Mouse (Mus musculus): ENCODE measurements around the gene Tmem242. TPM values are rescaled to one million over a fixed set of nuclear protein-coding genes. Genes with fewer than 3 reads are reported as not detected.
"Not testable (repeated sequence)": the region's sequence is repeated elsewhere in the genome, so short reads cannot be mapped to it uniquely, and the experiment has no call there.

The Tmem242 gene
- polyA plus RNA-seq, 1 experiment = 67.8 TPM

DNA sequence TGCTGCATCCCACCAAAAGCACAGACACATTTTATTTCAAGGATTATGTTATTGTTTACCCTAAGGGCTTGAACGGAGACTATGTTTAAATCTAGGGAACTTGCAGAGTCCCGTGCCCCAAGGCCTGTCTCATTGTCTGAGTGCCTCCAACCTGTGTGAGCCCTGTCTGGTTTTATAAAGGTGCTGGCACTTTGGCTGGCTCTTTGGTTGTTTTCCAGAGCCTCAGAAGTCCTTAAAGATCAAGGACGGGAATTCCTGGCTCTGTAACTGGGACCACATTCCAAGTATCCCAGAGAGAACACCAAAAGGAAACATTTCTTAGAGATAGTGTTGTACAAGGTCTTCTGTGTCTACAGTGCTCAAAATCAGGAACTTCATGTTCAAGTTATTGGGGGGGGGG, 3.2 kb upstream of the Tmem242 start:
- Histone ChIP-seq H3K36me3 (ENCODE audit: control insufficient read depth, insufficient read depth) (peaks cover 3% of the 10 kb centered on the region), H3ac (ENCODE audit: control insufficient read depth, insufficient read length, low read depth) (no peak overlapping the region), H3K27me3 (ENCODE audit: control insufficient read depth, insufficient read depth, insufficient read length) (peaks cover 6% of the 10 kb centered on the region), H3K79me3 (ENCODE audit: low read depth) (peaks cover 8% of the 10 kb centered on the region), H3K4me3 (ENCODE audit: insufficient read depth, poor library complexity, severe bottlenecking) (no peak overlapping the region), H3K79me2 (ENCODE audit: control insufficient read depth, insufficient read depth) (peaks cover 18% of the 10 kb centered on the region)
- TF ChIP-seq CTCF (IDR thresholded peaks at IDR 0.05; ENCODE audit: control insufficient read depth, insufficient read depth, insufficient read length) (no peak), MAX (IDR thresholded peaks at IDR 0.05) (no peak), MYOG (IDR thresholded peaks at IDR 0.05; ENCODE audit: control insufficient read depth, extremely low read depth, insufficient read length) (no peak), CEBPB (IDR thresholded peaks at IDR 0.05; ENCODE audit: low read depth) (no peak), FOSL1 (IDR thresholded peaks at IDR 0.05; ENCODE audit: insufficient read depth, low read length, poor library complexity, severe bottlenecking) (no peak), MYOD1 (IDR thresholded peaks at IDR 0.05; ENCODE audit: control insufficient read depth, insufficient read length, low read depth) (no peak), USF1 (IDR thresholded peaks at IDR 0.05; ENCODE audit: low read depth) (no peak)

DNA sequence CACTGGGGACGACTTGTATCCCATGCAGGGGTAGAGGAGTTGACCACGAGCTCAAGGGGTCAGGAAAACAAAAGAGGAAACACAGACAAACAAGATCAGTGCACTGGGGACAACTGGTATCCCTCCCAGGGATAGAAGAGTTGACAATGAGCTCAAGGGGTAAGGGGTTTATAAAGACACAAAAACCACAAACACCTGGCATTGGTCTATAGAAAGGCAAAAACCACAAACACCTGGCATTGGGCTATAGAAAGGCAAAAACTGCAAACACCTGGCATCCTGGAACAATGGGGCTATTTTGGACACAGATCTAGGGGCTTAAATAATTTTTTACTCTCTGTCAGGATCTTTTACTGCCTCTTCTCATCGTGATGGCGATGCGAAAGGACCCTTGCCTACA, 2.3 kb upstream of the Tmem242 start:
- H3K79me3 ChIP-seq (ENCODE audit: low read depth) = peaks cover 12% of the 10 kb centered on the region
- peaks cover 25% of the 10 kb centered on the region for H3K79me2 ChIP-seq (ENCODE audit: control insufficient read depth, insufficient read depth)
- not testable (repeated sequence) for H3K27me3 ChIP-seq (ENCODE audit: control insufficient read depth, insufficient read depth, insufficient read length); H3K4me3 ChIP-seq (ENCODE audit: insufficient read depth, poor library complexity, severe bottlenecking); H3ac ChIP-seq (ENCODE audit: control insufficient read depth, insufficient read length, low read depth)
- H3K36me3 ChIP-seq (ENCODE audit: control insufficient read depth, insufficient read depth) = peaks cover 11% of the 10 kb centered on the region

GRCm38 (mm10) chr17:5439831-5440158, 264 bp downstream of the Tmem242 start:
- Histone ChIP-seq H3K79me3 (ENCODE audit: low read depth) (peaks cover 12% of the 10 kb centered on the region), H3K79me2 (ENCODE audit: control insufficient read depth, insufficient read depth) (peaks cover 28% of the 10 kb centered on the region), H3K27me3 (ENCODE audit: control insufficient read depth, insufficient read depth, insufficient read length) (no peaks in the 10 kb centered on the region), H3K36me3 (ENCODE audit: control insufficient read depth, insufficient read depth) (peaks cover 14% of the 10 kb centered on the region), H3K4me3 (ENCODE audit: insufficient read depth, poor library complexity, severe bottlenecking) (peak overlapping the region; percentile 85), H3ac (ENCODE audit: control insufficient read depth, insufficient read length, low read depth) (peak overlapping the region; percentile 62)
- TF ChIP-seq CEBPB (IDR thresholded peaks at IDR 0.05; ENCODE audit: low read depth) = no peak
- TF ChIP-seq USF1 (IDR thresholded peaks at IDR 0.05; ENCODE audit: low read depth) = no peak
- TF ChIP-seq MYOD1 (IDR thresholded peaks at IDR 0.05; ENCODE audit: control insufficient read depth, insufficient read length, low read depth) = no peak
- TF ChIP-seq MAX (IDR thresholded peaks at IDR 0.05) = no peak

DNA sequence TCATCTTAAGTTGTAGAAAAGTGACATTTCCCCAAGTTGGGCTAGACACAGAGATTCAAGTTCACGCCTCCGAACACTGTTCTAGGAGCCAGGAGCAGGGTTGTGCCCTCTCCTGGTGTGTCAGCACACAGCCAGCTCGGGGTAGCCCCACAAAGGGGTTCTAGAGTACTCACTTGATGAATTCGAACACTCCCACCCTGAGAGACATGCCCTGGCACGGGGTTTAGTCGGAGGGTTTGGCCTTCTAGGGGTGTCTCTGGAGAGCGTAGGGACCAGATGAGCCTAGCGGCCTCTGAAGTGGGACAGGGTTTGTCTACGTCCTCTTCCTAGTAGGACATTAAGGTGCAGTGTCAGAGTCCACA, 10.3 kb downstream of the Tmem242 start:
- no peaks in the 10 kb centered on the region for H3K79me2 ChIP-seq (ENCODE audit: control insufficient read depth, insufficient read depth)
- H3K4me3 ChIP-seq (ENCODE audit: insufficient read depth, poor library complexity, severe bottlenecking) = no peak overlapping the region
- peaks cover 23% of the 10 kb centered on the region for H3K36me3 ChIP-seq (ENCODE audit: control insufficient read depth, insufficient read depth)
- no peak for TF ChIP-seq MYOG (IDR thresholded peaks at IDR 0.05; ENCODE audit: control insufficient read depth, extremely low read depth, insufficient read length)
- TF ChIP-seq CEBPB (IDR thresholded peaks at IDR 0.05; ENCODE audit: low read depth) = no peak
- no peak for TF ChIP-seq MAX (IDR thresholded peaks at IDR 0.05)
- H3K27me3 ChIP-seq (ENCODE audit: control insufficient read depth, insufficient read depth, insufficient read length) = no peaks in the 10 kb centered on the region
- no peaks in the 10 kb centered on the region for H3K79me3 ChIP-seq (ENCODE audit: low read depth)
- H3ac ChIP-seq (ENCODE audit: control insufficient read depth, insufficient read length, low read depth) = no peak overlapping the region

- Histone ChIP-seq H3K27me3 (ENCODE audit: control insufficient read depth, insufficient read depth, insufficient read length) (no peaks in the 10 kb centered on the region), H3K79me3 (ENCODE audit: low read depth) (no peaks in the 10 kb centered on the region), H3K4me3 (ENCODE audit: insufficient read depth, poor library complexity, severe bottlenecking) (no peak overlapping the region), H3K79me2 (ENCODE audit: control insufficient read depth, insufficient read depth) (no peaks in the 10 kb centered on the region), H3ac (ENCODE audit: control insufficient read depth, insufficient read length, low read depth) (no peak overlapping the region), H3K36me3 (ENCODE audit: control insufficient read depth, insufficient read depth) (peaks cover 23% of the 10 kb centered on the region)
- TF ChIP-seq FOSL1 (IDR thresholded peaks at IDR 0.05; ENCODE audit: insufficient read depth, low read length, poor library complexity, severe bottlenecking) = no peak
- peak; percentile 88 for TF ChIP-seq CTCF (IDR thresholded peaks at IDR 0.05; ENCODE audit: control insufficient read depth, insufficient read depth, insufficient read length)
These were observed 10.8 kb downstream of the Tmem242 start for GRCm38 (mm10) chr17:5429090-5429771.

GRCm38 (mm10) chr17:5425204-5425603, 14.9 kb downstream of the Tmem242 start:
- Histone ChIP-seq H3K4me3 (ENCODE audit: insufficient read depth, poor library complexity, severe bottlenecking) (no peak overlapping the region), H3ac (ENCODE audit: control insufficient read depth, insufficient read length, low read depth) (no peak overlapping the region), H3K79me3 (ENCODE audit: low read depth) (no peaks in the 10 kb centered on the region), H3K27me3 (ENCODE audit: control insufficient read depth, insufficient read depth, insufficient read length) (no peaks in the 10 kb centered on the region), H3K36me3 (ENCODE audit: control insufficient read depth, insufficient read depth) (peaks cover 3% of the 10 kb centered on the region), H3K79me2 (ENCODE audit: control insufficient read depth, insufficient read depth) (no peaks in the 10 kb centered on the region)
- TF ChIP-seq FOSL1 (IDR thresholded peaks at IDR 0.05; ENCODE audit: insufficient read depth, low read length, poor library complexity, severe bottlenecking) (no peak), USF1 (IDR thresholded peaks at IDR 0.05; ENCODE audit: low read depth) (no peak), MYOD1 (IDR thresholded peaks at IDR 0.05; ENCODE audit: control insufficient read depth, insufficient read length, low read depth) (no peak), CTCF (IDR thresholded peaks at IDR 0.05; ENCODE audit: control insufficient read depth, insufficient read depth, insufficient read length) (no peak), MYOG (IDR thresholded peaks at IDR 0.05; ENCODE audit: control insufficient read depth, extremely low read depth, insufficient read length) (no peak)

Data from C2C12 (cell line).